Mouse (Mus musculus) megakaryocyte-erythroid progenitor cell, adult 5-6 weeks (primary cell): ENCODE data around the gene Sppl2b. TPM values are rescaled to one million over a fixed set of nuclear protein-coding genes. Genes with fewer than 3 reads are reported as not detected.
"Not testable (repeated sequence)": the region's sequence is repeated elsewhere in the genome, so short reads cannot be mapped to it uniquely, and the experiment has no call there.

Source experiments
- ATAC-seq: replicated peaks from 2 replicates; pipeline ENCODE4 v1.8.0; 2016; ENCODE audit warnings: mild to moderate bottlenecking, inconsistent platforms; ENCODE audit not compliant: severe bottlenecking, poor library complexity, low FRiP score, low TSS enrichment
- total RNA-seq, 2 experiments: library from RNA; stranded (forward) in 1 of 2; stranded (reverse) in 1 of 2; fragments of 200-1000, 215-1000 nt in 1 of 2; fragments of >200 nt in 1 of 2; fragmentation: Nextera tagmentation in 1 of 2; gene quantifications; 2 replicates each; pipeline ENCODE4 v1.2.3; 2014 to 2017

Sppl2b gene
- total RNA-seq (2014; fragmentation: Nextera tagmentation) (116 and 117 TPM in 2 replicates), total RNA-seq (2017) (45.6 and 65.4 TPM in 2 replicates)

- peak; percentile 35; the same call in 1 of the 2 replicates for ATAC-seq
Measured at GRCm38 (mm10) chr10:80854913-80855748, at the start of gene Sppl2b, which contains the start of gene Lsm7. Gene Sppl2b, plus strand, starts transcription at chr10:80855275. Gene Lsm7, minus strand, starts transcription at chr10:80855209.

DNA sequence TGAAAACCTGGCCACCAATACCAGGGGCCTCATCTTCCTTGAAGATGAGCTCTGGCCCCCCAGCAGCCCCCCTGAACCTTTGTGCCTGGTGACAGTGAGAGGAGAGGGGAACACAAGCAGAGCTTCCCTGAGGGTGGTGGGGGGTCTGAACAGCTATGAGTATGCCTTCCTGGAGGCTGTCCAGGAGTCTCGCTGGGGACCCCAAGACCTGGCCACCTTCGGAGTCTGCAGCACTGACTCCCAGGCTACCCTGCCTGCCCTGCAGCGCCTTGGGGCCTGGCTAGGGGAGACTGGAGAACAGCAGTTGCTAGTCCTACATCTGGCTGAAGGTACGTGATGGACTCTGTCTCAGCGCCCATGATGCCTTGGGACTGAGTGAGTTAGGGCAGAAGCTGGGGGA is 49.8 kb upstream of the Sppl2b start:
- ATAC-seq = no peak

DNA sequence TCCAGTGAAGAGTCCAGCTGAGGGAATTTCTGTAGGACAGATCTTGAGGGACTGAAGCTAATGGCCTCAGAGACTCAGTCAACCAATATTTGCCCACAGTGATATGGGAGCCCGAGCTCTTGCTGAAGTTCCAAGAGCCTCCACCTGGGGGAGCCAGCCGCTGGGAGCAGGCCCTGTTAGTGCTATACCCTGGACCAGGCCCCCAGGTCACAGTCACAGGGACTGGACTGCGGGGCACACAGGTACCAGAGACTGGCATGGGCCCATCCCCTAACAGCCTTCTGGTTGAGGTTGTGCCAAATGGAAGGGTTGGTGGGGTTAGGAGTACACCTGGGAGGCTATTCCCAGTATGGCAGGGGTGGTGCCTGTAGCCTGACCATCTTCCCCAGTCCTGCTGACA is 49.1 kb upstream of the Sppl2b start:
- ATAC-seq = peak; percentile 66

GRCm38 (mm10) chr10:80806341-80807056 is 48.6 kb upstream of the Sppl2b start:
- no peak for ATAC-seq

- peak; percentile 14; the same call in 1 of the 2 replicates for ATAC-seq
Measured at GRCm38 (mm10) chr10:80807057-80807627, 47.9 kb upstream of the Sppl2b start.

- no peak for ATAC-seq
Measured at GRCm38 (mm10) chr10:80808099-80808984, 46.7 kb upstream of the Sppl2b start.

DNA sequence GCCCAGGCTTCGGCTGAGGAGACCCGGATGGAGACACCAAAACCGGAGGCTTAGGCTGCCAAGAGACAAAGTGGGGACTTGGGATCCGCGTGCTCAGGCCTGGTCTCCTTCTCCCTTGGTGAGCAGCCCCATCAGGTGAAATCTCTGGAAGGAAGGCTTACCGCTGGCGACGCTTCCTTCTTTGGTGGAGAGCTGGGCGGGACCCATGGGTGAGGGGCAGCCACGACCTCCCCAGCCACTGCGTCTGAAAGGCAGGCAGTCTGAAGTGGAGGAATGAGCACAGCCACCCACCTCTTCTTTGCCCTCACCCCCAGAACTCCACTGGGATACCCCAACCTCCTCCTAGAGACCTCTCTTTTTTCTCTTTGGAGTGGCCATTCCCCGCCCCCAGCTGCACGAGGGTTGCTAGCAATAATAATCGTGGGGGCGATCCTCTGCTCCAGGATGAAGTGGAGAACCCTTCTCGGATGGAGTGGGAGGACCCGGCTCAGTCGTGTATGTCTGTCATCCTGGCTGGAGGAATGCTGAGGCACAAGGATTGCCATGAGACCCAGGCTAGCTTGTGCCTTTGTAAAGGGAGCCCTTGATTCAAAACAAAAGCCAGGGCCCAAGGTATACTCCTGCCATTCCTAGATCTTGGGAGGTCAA is 46.0 kb upstream of the Sppl2b start:
- ATAC-seq = no peak

DNA sequence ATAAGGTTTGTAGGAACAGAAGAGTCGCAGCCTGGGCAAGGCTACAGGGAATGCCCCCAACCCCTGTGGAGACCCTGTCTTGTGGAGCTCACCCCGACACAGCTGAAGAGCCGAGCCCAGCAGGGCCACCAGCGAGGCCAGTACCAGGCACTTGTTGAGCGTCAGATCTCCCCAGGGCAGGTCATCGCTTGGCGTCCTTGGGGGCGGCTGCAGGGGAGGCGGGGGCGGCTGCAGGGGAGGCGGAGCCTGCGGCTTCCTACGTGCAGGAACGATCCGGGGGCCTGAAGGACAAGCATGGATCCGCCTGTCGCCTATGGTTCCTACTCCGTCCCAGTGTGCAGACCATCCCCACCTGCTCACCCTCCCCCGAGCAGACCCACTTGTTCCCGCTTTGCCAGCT is 45.0 kb upstream of the Sppl2b start:
- no peak for ATAC-seq

DNA sequence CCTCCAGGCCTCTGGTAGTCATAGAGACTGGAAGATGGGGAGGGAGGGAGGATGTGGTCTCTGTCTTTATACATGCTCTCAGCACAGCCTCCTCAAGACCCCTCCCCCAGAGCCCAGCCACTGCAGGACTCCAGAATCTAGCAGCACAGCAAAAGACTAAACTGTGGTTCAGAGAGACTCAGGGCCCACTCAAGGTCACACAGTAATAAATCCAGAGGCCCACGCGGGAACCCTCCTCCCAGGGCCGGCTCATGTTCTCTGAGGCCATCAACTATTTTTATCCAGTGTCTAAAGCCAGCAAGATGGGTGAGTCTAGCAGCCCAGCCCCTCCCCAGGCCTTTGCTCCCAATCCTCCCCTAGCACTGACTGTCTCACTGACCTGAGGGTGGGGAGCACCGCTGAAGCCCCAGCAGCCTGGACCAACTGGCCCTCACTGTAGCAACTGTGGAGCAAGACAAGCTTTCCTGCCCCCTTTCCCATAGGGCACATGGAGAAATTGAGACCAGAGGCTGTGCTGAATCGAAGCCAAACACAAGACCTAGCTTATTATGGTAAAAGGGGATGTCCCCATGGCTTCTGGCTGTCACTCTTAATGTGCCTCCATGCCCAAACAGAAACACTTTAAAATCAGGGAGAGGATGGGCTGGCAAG is 42.6 kb upstream of the Sppl2b start:
- no peak for ATAC-seq

GRCm38 (mm10) chr10:80813366-80813765 is 41.7 kb upstream of the Sppl2b start, which contains the start of gene Jsrp1:
Gene Jsrp1, minus strand, starts transcription at chr10:80813498.
- 0 out of 2 replicates have a peak, but pooled peaks have one; percentile 16 for ATAC-seq

DNA sequence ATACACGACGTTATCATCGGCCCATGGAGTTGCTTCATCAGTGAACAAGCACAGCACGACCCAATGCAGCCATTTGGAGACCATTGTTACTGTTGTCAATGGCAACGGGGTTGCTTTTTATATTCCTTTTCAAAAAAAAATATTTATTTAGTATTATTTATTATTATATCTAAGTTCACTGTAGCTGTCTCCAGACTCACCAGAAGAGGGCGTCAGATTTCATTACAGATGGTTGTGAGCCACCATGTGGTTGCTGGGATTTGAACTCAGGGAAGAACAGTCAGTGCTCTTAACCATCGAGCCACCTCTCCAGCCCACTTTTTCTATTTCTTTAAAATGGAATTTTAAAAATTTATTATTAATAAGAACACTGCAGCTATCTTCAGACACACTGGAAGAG is 40.3 kb upstream of the Sppl2b start:
- no peak for ATAC-seq

DNA sequence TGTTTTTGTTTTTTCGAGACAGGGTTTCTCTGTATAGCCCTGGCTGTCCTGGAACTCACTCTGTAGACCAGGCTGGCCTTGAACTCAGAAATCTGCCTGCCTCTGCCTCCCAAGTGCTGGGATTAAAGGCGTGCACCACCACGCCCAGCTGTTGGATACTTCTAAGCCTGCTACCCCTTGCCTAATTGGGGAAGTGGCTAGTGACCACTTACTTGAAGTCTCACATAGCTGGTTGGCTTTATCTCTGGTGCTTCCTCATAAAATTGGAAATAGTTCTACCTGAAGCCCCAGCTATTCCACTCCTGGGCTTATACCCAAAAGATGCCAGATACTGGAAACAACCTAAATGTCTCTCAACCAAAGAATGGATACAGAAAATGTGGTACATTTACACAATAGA is 38.8 kb upstream of the Sppl2b start:
- not testable (repeated sequence) for ATAC-seq

DNA sequence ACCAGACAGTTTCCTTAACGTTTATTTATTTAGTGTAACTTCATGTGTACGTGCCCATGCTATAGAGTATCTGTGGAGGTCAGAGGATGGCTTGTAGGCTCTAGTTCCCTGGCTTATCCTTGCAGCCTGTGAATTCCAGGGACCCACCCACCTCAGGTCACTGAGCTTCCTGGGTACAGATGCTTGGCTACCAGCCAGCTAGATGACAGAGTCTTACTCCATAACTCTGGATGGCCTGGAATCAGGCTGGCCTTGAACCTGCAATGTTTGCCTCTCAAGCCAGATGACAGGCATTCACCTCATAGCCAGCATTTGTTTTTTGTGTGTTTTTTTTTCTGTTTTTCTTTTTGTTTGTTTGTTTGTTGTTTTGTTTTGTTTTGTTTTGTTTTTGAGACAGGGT is 37.9 kb upstream of the Sppl2b start:
- no peak for ATAC-seq

DNA sequence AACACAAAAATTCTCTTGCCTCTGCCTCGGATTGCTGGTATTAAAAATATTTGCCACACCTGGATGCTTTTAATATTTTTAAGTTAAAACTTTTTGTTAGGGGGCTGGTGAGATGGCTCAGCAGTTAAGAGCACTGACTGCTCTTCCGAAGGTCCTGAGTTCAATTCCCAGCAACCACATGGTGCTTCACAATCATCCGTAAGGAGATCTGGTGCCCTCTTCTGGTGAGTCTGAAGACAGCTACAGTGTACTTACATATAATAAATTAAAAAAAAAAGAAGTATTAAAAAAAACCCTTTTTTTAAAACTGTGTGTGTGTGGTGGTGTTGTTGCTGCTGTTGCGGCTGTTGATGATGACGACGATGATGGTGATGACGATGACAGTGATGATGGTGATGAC is 37.1 kb upstream of the Sppl2b start:
- ATAC-seq = not testable (repeated sequence)

DNA sequence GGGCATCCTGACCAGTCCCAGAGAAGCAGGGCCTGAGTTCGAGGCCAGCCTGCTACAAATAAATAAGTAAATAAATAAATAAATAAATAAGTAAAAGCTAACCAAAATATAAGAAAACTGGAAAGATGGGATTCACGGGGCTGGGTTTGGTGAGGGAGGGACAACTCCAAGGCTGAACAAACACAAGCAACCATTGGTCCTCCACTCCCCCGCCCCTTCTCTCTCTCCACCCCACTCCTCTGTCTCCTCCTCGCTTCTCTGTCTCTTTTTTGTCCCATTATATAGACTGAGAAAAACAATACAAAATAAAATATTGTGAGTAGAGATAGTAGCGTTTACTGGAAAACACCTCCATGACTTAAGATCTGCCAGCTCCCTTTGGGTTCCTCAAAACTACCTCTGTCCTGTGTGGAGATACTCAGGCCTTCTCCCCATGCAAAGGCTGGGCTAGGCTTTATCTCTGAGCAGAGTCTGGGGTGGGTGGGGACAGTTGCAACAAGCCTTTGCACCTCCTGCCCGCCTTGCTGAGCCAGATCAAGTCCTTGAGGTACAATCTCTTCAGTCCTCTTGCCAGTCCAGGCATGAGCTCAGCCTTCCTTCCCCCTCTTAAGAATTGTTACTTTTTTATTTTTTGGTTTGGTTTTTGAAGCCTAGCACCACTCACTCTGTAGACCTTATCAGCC is 36.3 kb upstream of the Sppl2b start:
- peak; percentile 100 for ATAC-seq

- ATAC-seq = no peak; the same call in 1 of the 2 replicates
Measured at GRCm38 (mm10) chr10:80819406-80819805, 35.7 kb upstream of the Sppl2b start.

GRCm38 (mm10) chr10:80821991-80822390 is 33.1 kb upstream of the Sppl2b start:
- no peak for ATAC-seq

GRCm38 (mm10) chr10:80822528-80822927 is 32.5 kb upstream of the Sppl2b start:
- no peak for ATAC-seq
